Mouse (Mus musculus) thymus, postnatal 14 days (tissue): ENCODE results near the gene Tmtc2.

Source experiments
- DNase-seq: peaks from one replicate; pipeline ENCODE4 v3.0.0; 2021

Tmtc2 gene

GRCm38 (mm10) chr10:105573908-105574694, at the start of gene Tmtc2:
TSS of gene Tmtc2 (minus strand) at chr10:105574451.
- DNase-seq, result peak; percentile 83

DNA sequence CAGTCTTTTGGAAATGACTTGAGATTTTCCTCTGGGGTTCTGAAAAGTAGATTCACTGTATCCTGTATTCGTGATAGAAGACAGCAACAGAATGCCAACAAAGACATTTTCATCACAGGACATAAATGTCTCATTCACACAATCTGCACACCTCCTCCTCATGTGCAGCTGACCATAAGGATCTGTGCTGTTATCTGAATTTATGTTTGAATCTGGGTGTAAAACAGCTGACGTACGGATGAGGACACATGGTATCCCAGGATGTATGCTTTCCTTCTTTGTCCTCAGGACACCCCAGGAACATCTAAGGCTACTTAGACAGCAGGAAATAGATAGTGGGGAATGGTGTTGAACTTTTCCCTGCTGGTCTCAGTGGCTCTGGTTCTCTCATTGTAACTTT, 37.9 kb upstream of the Tmtc2 start:
- DNase-seq, result no peak

GRCm38 (mm10) chr10:105598826-105599225, 24.6 kb upstream of the Tmtc2 start:
- DNase-seq, result no peak

GRCm38 (mm10) chr10:105597226-105597625, 23.0 kb upstream of the Tmtc2 start:
- DNase-seq, result no peak

- no peak for DNase-seq
Measured at GRCm38 (mm10) chr10:105595480-105596102, 21.3 kb upstream of the Tmtc2 start.

GRCm38 (mm10) chr10:105588141-105588540, 13.9 kb upstream of the Tmtc2 start:
- no peak for DNase-seq

- no peak for DNase-seq
Measured at GRCm38 (mm10) chr10:105579318-105579717, 5.1 kb upstream of the Tmtc2 start.

DNA sequence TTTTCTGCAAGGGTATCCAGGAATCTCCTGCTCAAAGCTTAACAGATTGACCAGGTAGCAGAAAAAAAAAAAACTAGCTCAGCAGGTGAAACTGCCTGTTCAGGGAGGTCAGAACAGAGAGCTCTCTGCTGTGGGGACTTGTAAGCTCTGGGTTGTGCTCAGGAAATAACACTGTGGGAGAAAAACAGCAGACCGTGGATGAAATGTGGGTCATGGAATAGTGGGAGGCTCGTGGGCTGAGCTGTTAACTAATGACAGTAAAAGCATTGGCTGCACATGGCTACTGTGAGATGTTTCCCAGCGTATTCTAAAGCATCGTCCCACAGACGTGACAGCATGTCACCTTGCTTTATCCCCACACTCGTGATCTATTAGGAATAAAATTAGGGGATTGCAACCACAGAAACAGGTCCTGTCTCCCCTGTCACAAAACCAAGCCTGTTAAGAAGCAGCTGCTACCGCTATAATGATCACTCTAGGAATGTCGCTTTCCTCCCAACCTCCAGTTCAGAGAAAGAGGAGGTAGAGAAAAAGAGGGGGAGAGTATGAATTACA, 4.1 kb upstream of the Tmtc2 start:
- DNase-seq, result no peak

DNA sequence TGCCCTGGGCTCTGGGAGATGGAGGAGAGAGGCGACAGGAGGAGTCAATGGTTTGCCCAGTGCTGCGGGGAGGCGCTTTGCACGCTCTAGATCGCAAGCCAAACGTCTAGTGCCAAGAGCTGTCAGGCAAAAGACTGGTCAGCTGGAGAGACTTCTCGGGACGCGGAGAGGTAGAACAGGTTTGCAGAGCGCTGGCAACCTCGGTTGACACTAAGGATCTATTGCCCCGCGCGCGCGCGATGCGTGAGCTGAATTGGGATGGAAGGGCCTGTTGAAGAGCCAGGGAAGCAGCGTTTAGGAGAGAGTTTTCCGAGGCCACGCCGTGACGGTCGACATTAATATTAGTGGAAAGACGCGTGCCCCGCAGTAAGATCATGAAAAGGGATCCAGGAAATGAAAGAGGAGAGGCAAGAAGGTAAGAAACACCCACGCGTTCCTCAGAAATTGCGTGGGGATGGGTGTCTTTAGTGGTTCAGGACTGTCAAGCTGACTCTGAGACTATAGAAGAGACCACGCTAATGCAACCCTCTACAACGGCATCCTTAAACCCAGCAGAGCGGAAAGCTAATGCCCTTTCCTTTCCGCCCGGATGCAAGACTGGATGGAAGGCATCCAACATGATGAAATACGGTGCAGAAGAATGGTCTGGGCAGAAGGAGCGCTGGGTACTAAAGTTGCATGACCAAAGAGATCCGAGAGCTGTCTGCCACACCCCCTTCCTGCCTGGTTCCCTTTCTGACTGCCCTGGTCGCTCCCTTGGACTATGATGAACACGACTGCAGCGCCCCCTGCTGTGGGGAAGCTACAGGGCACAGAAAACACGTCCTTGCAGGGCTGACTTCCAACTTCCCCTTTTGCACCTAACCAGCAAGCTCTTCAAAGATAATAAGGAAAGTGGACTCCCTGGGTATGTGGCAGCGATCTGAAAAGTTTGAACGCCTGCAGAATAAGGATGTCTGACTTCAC, 727 bp upstream of the Tmtc2 start:
- DNase-seq, result peak; percentile 84

- DNase-seq, result peak; percentile 49
Measured at GRCm38 (mm10) chr10:105573306-105573907, 844 bp downstream of the Tmtc2 start.

DNA sequence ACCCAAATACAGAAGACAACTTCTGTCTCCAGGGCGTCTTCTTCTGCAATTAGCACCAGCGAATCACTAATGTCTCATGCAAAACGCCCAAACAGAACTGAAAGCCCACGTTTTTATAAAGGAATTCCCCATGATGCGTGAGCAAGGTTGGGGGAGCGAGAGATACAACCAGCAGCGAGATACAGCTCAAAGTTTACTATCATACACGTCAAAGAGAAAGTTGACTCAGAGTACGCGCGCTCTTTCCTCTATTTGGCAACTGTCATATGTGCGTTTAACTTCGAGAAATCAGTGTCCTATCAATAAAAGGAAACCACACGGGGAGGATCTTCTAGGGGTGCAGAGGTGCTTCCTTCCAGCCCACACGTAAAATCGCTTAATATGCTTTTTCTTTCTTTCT, 1.4 kb downstream of the Tmtc2 start:
- no peak for DNase-seq

DNA sequence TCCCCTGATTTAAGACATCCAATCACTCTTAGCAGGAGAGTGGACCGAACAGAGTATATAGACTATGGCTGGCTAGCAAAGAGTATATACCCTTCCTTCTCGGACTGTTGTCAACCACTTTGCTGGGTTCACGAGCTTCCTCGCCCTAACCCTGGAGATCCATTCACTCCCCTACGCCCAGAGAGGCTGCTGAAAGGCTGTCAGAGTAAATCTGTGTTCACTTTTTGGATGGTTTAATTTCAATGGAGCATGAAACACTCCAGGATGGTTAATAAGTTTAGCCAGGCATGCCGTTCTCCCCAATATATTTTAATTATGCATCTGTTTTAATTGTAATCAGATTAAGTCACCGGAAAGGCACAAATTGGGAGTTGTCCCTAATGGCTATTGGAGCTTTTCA, 1.9 kb downstream of the Tmtc2 start:
- DNase-seq, result no peak

DNA sequence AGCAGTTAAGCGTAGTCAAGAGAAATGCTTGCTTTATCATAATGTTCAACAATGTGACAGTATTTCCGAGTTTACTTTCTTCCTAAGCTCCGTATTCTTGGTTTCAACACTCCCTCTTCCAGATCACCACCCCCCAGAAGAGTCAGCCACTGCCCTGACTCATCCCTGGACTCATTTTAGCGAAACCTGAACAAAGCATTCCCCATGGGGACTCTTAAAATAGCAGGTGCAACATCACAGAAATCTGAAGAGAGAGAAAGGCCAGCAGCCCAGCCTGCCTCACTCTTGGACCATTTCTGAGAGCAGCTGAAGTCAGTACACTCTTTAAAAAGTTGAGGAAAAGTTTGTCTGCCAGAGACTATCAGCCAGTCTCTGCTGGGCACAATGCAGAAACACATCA, 2.4 kb downstream of the Tmtc2 start:
- DNase-seq, result no peak

DNA sequence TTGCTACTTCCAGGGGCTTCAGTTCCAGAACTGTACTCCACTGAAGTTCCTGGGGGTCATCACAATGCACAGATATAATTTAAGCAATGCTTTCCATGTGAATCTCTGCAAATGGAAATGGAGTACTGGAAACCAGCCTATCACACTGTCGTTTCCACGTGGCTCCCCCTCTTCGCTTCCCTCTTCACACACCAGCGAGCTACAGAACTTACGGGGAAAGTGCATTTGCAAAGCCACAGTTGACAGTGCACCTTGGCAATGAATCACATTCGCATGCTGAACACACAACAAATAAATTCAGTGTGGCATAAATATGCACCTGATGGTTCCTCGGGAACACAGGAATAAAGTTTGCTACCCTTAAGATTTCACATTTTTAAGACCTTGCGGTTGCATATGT, 3.2 kb downstream of the Tmtc2 start:
- no peak for DNase-seq

- no peak for DNase-seq
Measured at GRCm38 (mm10) chr10:105569573-105569972, 4.7 kb downstream of the Tmtc2 start.

- no peak for DNase-seq
Measured at GRCm38 (mm10) chr10:105567825-105568531, 6.3 kb downstream of the Tmtc2 start.

- DNase-seq, result no peak
Measured at GRCm38 (mm10) chr10:105561548-105561947, 12.7 kb downstream of the Tmtc2 start.

DNA sequence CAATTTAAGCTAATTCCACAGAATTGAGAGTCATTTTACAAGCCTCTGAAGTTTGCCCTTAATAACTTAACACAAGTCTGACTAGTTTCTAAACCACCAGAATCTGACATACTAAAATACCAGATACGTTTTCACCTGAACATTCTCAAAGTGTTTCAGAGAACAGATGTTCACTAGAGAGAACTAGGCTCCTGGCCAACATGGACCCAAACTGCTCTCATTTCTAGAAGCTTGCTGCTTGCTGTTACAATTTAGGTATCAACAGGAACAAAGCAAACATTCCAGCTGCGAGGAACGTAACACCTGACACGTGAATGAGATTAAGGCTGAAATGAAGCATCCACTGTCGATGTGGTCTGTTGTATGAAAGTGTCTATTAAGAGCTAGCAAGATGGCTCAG, 16.7 kb downstream of the Tmtc2 start:
- no peak for DNase-seq

GRCm38 (mm10) chr10:105556890-105557572, 17.2 kb downstream of the Tmtc2 start:
- DNase-seq, result no peak

- DNase-seq, result no peak
Measured at GRCm38 (mm10) chr10:105554153-105554552, 20.1 kb downstream of the Tmtc2 start.

- DNase-seq, result no peak
Measured at GRCm38 (mm10) chr10:105548040-105548439, 26.2 kb downstream of the Tmtc2 start.
